Mouse (Mus musculus) forebrain, embryonic 14.5 days (tissue): Measurements from ENCODE around the gene Ebi3. TPM values are rescaled to one million over a fixed set of nuclear protein-coding genes. Genes with fewer than 3 reads are reported as not detected.

Experiments
- ATAC-seq: fragments of 200-750 bp; cut with Nextera tagmentation; 2 replicates; pipeline ENCODE4 v1.8.0; 2017; ENCODE audit warnings: mild to moderate bottlenecking, moderate library complexity
- DNase-seq: peaks from one replicate; pipeline ENCODE4 v3.0.0-alpha.2; 2015; ENCODE audit warnings: low spot score
- H3K27ac ChIP-seq: fragments of 300-500 bp; sonication (generic); 2 replicates; pipeline ENCODE4 v1.5.1; 2014; ENCODE audit warnings: low read depth, mild to moderate bottlenecking, control low read depth, low read length, moderate library complexity
- H3K27me3 ChIP-seq: fragments of 300-500 bp; sonication (generic); replicated peaks from 2 replicates; pipeline ENCODE4 v1.6.1; 2014; ENCODE audit warnings: low read length, control low read depth, mixed read lengths; ENCODE audit not compliant: control insufficient read depth, insufficient read depth
- H3K36me3 ChIP-seq: fragments of 300-500 bp; sonication (generic); 2 replicates; pipeline ENCODE4 v1.6.1; 2014; ENCODE audit warnings: low read length, control low read depth; ENCODE audit not compliant: control insufficient read depth, insufficient read depth
- H3K4me1 ChIP-seq: fragments of 300-500 bp; sonication (generic); 2 replicates; pipeline ENCODE4 v1.6.1; 2014; ENCODE audit warnings: antibody characterized with exemption, low read length, control low read depth; ENCODE audit not compliant: control insufficient read depth, insufficient read depth
- H3K4me2 ChIP-seq: fragments of 300-500 bp; sonication (generic); 2 replicates; pipeline ENCODE4 v1.6.1; 2014; ENCODE audit warnings: mild to moderate bottlenecking, control low read depth, low read length
- H3K4me3 ChIP-seq: fragments of 300-500 bp; sonication (generic); 2 replicates; pipeline ENCODE4 v1.5.1; 2014; ENCODE audit warnings: low read depth, low read length, control low read depth
- H3K9ac ChIP-seq: fragments of 300-500 bp; sonication (generic); 2 replicates; pipeline ENCODE4 v1.6.1; 2014; ENCODE audit warnings: mild to moderate bottlenecking, low read length, control low read depth, moderate library complexity
- H3K9me3 ChIP-seq: fragments of 300-500 bp; sonication (generic); replicated peaks from 2 replicates; pipeline ENCODE4 v1.6.1; 2016; ENCODE audit warnings: low read length, control low read depth, mixed read lengths; ENCODE audit not compliant: control insufficient read depth
- WGBS: fragments of 180-500 bp; shearing (Covaris S2); extraction: QIAGEN DNeasy Blood & Tissue Kit; methylation state at CpG from one replicate; pipeline ENCODE4 v1.1.7; 2014; 5-methylcytosine and 5-hydroxymethylcytosine counted together
- polyA plus RNA-seq: library from polyadenylated mRNA; unstranded; fragments of >200 nt; fragmentation: Nextera tagmentation; extraction: Ambion mirVana; gene quantifications from 2 replicates; pipeline ENCODE4 v1.2.1, GENCODE M21; 2014

The Ebi3 gene
- polyA plus RNA-seq, 1 experiment from 2014 or later: 2.6 TPM

DNA sequence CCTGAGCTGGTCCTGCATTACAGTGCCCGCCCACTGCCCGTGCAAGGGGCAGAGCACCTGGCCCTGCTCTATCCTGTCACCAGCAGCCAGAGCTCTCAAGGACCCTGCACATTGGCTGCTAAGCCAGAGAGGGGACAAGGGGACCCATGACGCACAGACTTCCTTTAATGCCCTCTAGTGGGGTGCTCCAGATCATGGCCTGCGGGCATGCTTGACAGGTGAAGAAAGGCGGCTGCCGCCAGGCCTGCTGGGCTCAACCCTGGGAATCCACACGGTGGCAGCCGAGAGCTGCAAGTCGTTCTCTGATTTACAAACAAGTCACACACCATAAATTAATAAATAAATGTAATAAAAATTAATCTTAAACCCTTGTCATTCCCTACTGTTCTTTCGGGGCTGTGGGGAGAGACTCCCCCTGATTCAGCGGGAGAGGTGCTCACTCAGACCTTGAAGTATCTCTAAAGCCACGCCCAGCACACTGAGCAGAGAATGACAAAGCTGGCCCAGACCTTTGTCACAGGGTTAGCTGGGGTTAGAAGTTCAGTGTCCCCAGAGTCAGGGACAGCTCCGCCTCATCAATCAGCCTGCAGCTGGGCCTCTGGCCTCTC is 23.9 kb downstream of the Ebi3 start:
- no peaks in the 10 kb centered on the region for H3K9me3 ChIP-seq
- H3K4me3 ChIP-seq: no peak overlapping the region
- H3K4me1 ChIP-seq: peaks cover 4% of the 10 kb centered on the region; the same call in 1 of the 2 replicates
- peak; percentile 69 for ATAC-seq
- H3K36me3 ChIP-seq: peaks cover 22% of the 10 kb centered on the region
- H3K27me3 ChIP-seq: no peaks in the 10 kb centered on the region
- peak overlapping the region; percentile 52; the same call in 1 of the 2 replicates for H3K27ac ChIP-seq
- WGBS: 19% methylated on average over 13 of the region's 13 CpGs
- H3K9ac ChIP-seq: peak overlapping the region; percentile 25; the same call in 1 of the 2 replicates
- no peak overlapping the region for H3K4me2 ChIP-seq
- DNase-seq: peak; percentile 81

DNA sequence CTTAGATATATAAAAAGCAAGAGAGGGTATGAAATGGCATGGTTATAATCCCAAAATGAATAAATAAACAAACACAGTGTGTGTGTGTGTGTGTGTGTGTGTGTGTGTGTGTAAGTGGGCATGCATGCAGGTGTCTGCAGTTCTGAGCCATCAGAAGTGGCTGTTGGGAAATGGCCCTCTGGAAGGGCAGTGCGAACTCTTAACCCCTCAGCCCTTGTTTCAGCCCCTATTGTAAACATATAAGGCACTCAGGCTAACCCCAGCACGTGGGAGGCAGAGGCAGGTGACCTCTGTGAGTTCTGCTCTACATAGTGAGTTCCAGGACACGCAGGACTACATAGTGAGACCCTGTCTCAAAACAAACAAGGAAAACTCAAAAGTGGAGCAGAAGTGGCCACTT is 24.9 kb downstream of the Ebi3 start:
- no peak overlapping the region for H3K27ac ChIP-seq
- DNase-seq: no peak
- no peaks in the 10 kb centered on the region for H3K4me1 ChIP-seq
- no peaks in the 10 kb centered on the region for H3K27me3 ChIP-seq
- H3K36me3 ChIP-seq: peaks cover 22% of the 10 kb centered on the region
- no peaks in the 10 kb centered on the region for H3K9me3 ChIP-seq
- H3K9ac ChIP-seq: no peak overlapping the region
- no peak overlapping the region for H3K4me3 ChIP-seq
- no peak overlapping the region for H3K4me2 ChIP-seq
- WGBS: 74% methylated on average over 3 of the region's 3 CpGs
- no peak for ATAC-seq

DNA sequence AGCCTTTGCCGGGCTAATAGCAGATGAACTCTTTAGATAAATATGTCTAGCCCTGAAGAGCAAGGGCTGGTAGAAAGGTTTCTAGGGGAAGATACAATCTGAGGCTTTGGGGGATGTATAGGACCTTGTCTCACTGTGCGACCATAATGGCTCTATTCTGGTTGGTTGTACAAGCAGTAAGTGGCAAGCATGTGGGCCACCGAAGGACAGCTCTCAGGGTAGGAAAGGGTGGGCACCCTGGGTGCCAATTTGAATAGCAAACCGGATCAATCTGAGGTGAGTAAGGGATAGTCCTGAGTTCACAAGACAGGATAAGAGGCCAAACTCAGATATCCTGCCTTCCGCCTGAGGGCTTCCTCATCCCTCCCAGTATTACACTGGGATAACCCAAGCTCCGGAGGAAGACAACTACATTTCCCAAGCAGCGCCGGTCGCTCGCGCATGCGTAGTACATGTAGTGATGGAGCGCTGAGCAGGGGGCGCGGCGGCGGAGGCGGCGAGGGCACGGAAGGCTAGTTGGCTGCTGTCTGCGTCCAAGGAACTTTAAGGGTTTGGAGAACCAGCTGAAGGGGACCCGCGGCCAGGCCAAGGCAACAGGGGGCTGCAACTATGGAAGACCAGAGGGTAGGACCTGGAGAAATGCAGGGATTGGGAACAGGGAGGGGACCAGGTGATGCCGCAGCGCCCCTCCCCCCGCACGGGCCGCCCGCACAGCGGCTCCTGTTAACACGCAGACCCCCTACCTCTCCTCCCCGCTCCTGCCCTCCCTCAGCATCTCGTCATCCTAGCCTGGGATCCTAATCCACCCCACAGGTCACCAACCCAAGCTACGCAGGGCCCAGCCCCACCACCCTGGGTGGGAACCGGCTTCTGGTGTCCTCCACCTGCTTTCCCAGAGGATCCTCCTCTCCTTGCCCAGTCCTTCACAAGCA is 33.9 kb downstream of the Ebi3 start, which contains the start of gene Fsd1:
TSS of gene Fsd1 (plus strand) at position 480 of the 932 bp plus-strand sequence.
- Histone ChIP-seq H3K4me2 (peak within 1 kb of the TSS; percentile 83), H3K9ac (peak within 1 kb of the TSS; percentile 84), H3K4me1 (peaks cover 4% of the 10 kb centered on the region), H3K9me3 (no peaks in the 10 kb centered on the region), H3K4me3 (peak within 1 kb of the TSS; percentile 72), H3K36me3 (peaks cover 20% of the 10 kb centered on the region), H3K27me3 (no peaks in the 10 kb centered on the region), H3K27ac (peak within 1 kb of the TSS; percentile 56; the same call in 1 of the 2 replicates)
- ATAC-seq (peak; percentile 87), DNase-seq (peak; percentile 93)
- 9% methylated on average over 33 of the region's 35 CpGs for WGBS

DNA sequence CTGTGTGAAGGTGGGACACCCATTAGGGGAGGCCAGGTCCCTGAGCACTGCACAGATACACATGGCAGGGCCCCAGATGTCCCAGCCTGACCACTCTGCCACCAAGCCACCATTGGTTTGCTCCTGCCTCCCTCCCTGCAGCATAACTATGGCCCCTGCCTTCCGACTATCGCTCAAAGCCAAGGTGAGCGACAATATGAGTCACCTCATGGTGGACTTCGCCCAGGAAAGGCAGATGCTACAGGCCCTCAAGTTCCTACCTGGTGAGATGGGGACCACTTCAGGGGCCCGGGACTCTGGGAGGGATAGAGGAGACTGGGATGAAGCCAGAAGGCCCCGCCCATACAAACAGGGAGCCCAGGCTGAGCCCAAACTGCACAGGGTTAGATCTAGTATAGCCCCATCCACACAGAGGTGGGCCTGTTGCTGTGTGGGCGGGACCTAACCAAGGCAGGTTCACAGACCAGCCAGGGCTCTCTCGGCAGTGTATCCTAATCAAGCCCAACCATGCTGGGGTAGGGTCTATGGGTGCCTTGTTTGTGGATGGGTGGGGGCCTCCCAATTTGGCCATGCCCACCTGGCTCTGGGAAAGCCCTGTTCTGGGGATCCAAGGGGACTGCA is 37.9 kb downstream of the Ebi3 start:
- Histone ChIP-seq H3K4me3 (no peak overlapping the region), H3K27me3 (no peaks in the 10 kb centered on the region), H3K4me1 (peaks cover 9% of the 10 kb centered on the region), H3K9ac (no peak overlapping the region), H3K36me3 (peaks cover 50% of the 10 kb centered on the region), H3K9me3 (no peaks in the 10 kb centered on the region), H3K4me2 (no peak overlapping the region), H3K27ac (no peak overlapping the region)
- no peak for ATAC-seq
- DNase-seq: no peak
- 91% methylated on average over 8 of the region's 8 CpGs for WGBS

DNA sequence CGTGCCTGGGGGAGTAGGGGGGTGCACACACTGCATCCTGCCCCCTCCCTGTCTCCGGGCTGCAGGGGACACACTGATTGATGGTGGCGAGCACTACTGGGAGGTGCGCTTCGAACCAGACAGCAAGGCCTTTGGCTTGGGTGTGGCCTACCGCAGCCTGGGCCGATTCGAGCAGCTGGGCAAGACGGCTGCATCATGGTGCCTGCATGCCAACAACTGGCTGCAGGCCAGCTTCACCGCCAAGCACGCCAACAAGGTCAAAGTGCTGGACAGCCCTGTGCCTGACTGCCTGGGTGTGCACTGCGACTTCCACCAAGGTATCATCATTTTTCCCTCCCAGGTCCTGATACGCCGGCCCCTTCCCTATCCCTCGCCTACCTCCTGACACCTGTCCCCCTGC is 43.6 kb downstream of the Ebi3 start:
- Histone ChIP-seq H3K4me2 (no peak overlapping the region), H3K9ac (no peak overlapping the region), H3K27me3 (peaks cover 8% of the 10 kb centered on the region), H3K27ac (no peak overlapping the region), H3K36me3 (peaks cover 47% of the 10 kb centered on the region), H3K9me3 (no peaks in the 10 kb centered on the region), H3K4me3 (no peak overlapping the region), H3K4me1 (0 out of 2 replicates have a peak, but pooled peaks cover 5% of the 10 kb centered on the region)
- DNase-seq (no peak), ATAC-seq (no peak)
- 87% methylated on average over 15 of the region's 15 CpGs for WGBS

DNA sequence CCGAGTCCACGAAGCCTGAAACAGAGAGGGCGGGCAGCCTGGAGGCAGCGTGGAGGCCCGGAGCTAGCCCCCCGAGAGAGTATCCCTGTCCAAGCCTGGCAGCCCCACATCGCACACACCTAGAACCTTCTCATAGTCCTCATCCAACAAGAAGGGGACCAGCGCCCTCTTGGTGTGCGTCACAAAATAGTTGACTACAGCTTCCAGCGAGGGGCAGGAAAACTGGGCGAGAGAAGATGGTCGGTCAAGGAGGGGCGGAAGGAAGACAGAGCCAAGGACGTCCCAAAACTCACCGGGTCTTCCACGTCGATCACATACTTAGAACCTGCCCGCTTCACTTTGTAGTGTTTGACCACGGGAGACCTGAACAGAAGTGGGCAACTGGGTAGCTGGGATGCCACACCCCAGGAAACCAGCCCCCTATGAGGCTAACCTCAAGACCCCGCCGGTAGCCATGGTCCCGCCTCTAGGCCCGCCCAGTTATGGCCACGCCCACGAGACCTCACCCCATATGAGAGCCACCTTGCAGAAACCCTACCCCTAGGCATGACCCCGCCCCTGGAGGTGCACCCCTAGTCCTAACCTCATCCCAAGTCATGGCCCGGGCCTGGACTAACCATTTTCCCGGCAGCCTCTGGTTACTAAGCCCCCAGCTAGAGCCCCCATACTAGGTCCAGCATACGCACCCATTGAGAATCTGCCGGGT is 47.5 kb downstream of the Ebi3 start:
- ATAC-seq: 0 out of 2 replicates have a peak, but pooled peaks have one; percentile 21

DNA sequence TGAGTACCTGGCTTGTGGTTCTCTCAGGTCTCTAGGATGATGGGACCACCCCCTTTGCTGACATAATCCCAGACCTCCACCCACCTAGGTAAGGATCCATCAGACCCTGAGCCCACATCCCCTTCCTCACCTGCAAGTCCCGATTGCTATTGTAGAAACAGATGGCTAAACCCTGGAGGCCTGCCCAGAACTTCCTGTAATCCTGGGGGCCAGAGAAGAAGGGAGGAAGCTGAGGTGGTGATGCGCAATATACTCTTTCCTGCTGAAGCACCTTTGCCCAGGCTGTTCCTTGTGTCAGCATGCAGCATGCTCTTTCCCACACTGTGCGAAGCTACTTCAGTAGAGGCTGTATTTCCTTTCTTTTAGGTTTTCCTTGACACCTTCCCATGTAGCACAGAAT is 50.6 kb downstream of the Ebi3 start:
- Histone ChIP-seq H3K4me1 (peaks cover 4% of the 10 kb centered on the region; the same call in 1 of the 2 replicates), H3K9ac (no peak overlapping the region), H3K4me3 (no peak overlapping the region), H3K27ac (no peak overlapping the region), H3K4me2 (no peak overlapping the region), H3K27me3 (peaks cover 12% of the 10 kb centered on the region), H3K36me3 (no peaks in the 10 kb centered on the region), H3K9me3 (no peaks in the 10 kb centered on the region)
- ATAC-seq (no peak), DNase-seq (no peak)
- WGBS: 88% methylated on average over 3 of the region's 3 CpGs

More for the DNA sequence above, 47.5 kb downstream of the Ebi3 start:
- no peak overlapping the region for H3K4me3 ChIP-seq
- no peaks in the 10 kb centered on the region for H3K4me1 ChIP-seq
- H3K36me3 ChIP-seq: peaks cover 16% of the 10 kb centered on the region
- H3K27me3 ChIP-seq: peaks cover 8% of the 10 kb centered on the region
- H3K27ac ChIP-seq: no peak overlapping the region
- WGBS: 9% methylated on average over 30 of the region's 30 CpGs
- H3K9me3 ChIP-seq: no peaks in the 10 kb centered on the region
- no peak for DNase-seq
- no peak overlapping the region for H3K9ac ChIP-seq
- H3K4me2 ChIP-seq: no peak overlapping the region

DNA sequence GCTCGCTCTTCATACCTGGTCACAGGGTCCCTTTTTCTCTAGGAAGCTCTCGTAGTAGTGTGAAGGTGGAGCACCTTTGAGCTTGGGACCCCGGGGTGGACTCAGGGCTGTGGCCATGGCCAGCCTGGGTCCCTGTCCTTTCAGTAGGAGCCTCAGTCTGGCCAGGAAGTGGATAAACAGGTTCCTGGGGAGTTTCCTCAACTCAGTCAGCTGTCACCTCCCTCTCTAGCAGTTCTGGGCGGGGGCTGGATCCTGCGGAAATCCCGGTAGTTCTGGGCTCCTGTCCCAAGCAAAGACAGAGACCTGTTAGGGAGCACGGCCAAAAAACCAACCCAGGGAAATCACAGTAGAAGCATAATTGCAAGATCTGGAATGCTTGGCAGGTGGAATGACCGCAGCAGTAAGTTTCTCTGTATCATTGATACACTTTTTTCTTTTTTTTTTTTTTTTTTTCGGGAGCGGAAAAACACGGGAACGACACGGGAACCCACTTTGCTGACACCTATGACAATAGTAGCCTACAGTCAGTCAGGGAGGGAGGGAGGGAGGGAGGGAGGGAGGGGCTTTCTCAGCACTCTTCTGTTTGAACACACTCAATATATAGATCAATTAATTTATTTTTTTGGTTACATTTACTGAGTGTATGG is 53.1 kb downstream of the Ebi3 start, which contains the start of the genes Stap2 and Mpnd:
TSS of gene Stap2 (minus strand) at position 170 of the 647 bp plus-strand sequence.
TSS of gene Mpnd (plus strand) at position 297 of the 647 bp plus-strand sequence.
- 57% methylated on average over 13 of the region's 13 CpGs for WGBS
- Histone ChIP-seq H3K4me3 (no peak within 1 kb of the TSS), H3K9me3 (no peaks in the 10 kb centered on the region), H3K4me1 (peaks cover 12% of the 10 kb centered on the region), H3K36me3 (no peaks in the 10 kb centered on the region), H3K27ac (no peak within 1 kb of the TSS), H3K27me3 (peaks cover 7% of the 10 kb centered on the region; the same call in 1 of the 2 replicates), H3K9ac (no peak within 1 kb of the TSS), H3K4me2 (no peak within 1 kb of the TSS)
- ATAC-seq (no peak), DNase-seq (peak; percentile 58)
